Mouse (Mus musculus): Measurements from ENCODE around the gene Avpi1.

DNA sequence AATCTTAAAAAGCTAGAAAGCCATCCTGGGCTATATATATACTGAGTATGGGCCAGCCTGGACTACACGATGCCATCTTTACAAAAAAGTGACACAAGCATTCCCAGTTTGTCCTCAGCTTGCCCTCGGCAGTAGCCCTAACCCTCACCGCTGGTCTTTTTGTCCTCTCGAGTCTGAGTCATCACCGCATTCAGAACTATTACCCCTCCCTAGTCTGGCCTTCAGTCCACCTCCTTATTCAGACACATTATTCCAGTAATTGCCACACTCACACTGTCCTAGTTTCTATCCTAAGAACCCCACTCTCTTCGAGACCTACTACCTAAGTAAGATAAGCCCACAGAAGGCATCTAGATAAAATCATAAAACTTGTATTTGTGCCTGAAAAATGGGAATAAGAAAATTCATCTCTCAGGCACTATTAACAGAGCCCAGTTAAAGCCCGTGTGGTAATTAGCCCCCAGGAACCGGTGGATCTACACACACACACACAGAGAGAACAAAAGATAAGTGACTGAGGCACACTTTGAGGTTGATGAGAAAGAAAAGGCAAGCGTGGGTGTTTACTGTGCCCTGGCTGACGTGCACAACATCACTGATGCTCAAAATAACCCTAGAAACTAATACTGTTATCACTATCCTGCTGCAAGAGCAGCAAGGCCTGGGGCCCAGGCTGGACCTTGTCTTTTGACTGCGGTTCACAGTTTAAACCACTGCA, 3.2 kb downstream of the Avpi1 start:
- TF ChIP-seq CTCF (IDR thresholded peaks at IDR 0.05; ENCODE audit: low read depth, low read length) (no peak), POLR2A (IDR thresholded peaks at IDR 0.05; ENCODE audit: borderline replicate concordance, low read depth, low read length) (no peak)

Measured in bone marrow macrophage, adult 2 months (primary cell).